Mouse (Mus musculus): ENCODE measurements around the gene Nrip1.

- no peak for TF ChIP-seq CTCF (IDR thresholded peaks at IDR 0.05; ENCODE audit: borderline replicate concordance, insufficient read depth, low read depth, low read length)
- TF ChIP-seq POLR2A (IDR thresholded peaks at IDR 0.05; ENCODE audit: borderline replicate concordance, insufficient read depth, low read length) = no peak
Measured at GRCm38 (mm10) chr16:76344761-76345368, 28.8 kb downstream of the Nrip1 start.
